In genomic region chr5:125179007-125179734, GRCm38 (mm10) we compare ENCODE assay signal across 7 mouse cellular contexts. TPM values are rescaled to one million over a fixed set of nuclear protein-coding genes. Genes with fewer than 3 reads are reported as not detected.
DNase-seq lines count a peak whose midpoint lies in the region; ATAC-seq and TF ChIP-seq lines count a peak whose summit lies in the region.

Ncor2 (minus strand) TSS chr5:125179219.

- peak within 1 kb of the TSS; percentile 77 for H3K27ac ChIP-seq in intestine, postnatal 0 days (ENCODE audit: low read depth, low read length)
- peak within 1 kb of the TSS; percentile 96 for H3K27ac ChIP-seq in limb, embryonic 10.5 days
- H3K27ac ChIP-seq in midbrain, embryonic 12.5 days (replicated peaks) = peak within 1 kb of the TSS; percentile 92

- no peaks in the 10 kb centered on the region for H3K4me1 ChIP-seq in intestine, postnatal 0 days (replicated peaks; ENCODE audit: control insufficient read depth, insufficient read depth, low read length)
- peaks cover 65% of the 10 kb centered on the region for H3K4me1 ChIP-seq in limb, embryonic 10.5 days
- H3K4me1 ChIP-seq in midbrain, embryonic 12.5 days = peaks cover 46% of the 10 kb centered on the region

- no peak for TF ChIP-seq CTCF in intestine, postnatal 0 days (IDR thresholded peaks at IDR 0.05; ENCODE audit: low read depth)

- H3K4me2 ChIP-seq in intestine, postnatal 0 days (replicated peaks; ENCODE audit: low read depth) = peak within 1 kb of the TSS; percentile 98
- peak within 1 kb of the TSS; percentile 95 for H3K4me2 ChIP-seq in midbrain, embryonic 12.5 days (replicated peaks)

- no peaks in the 10 kb centered on the region for H3K36me3 ChIP-seq in intestine, postnatal 0 days (ENCODE audit: control insufficient read depth, insufficient read depth)
- peaks cover 4% of the 10 kb centered on the region; the same call in 1 of the 2 replicates for H3K36me3 ChIP-seq in limb, embryonic 10.5 days
- H3K36me3 ChIP-seq in midbrain, embryonic 12.5 days = no peaks in the 10 kb centered on the region

- peak; percentile 91 for DNase-seq in adrenal gland, postnatal 14 days
- DNase-seq in embryo, embryonic 9.5 days (ENCODE audit: extremely low spot score) = peak; percentile 79
- DNase-seq in gonadal fat pad, adult 2 months (ENCODE audit: low read depth) = no peak
- peak; percentile 93 for DNase-seq in limb, embryonic 10.5 days (ENCODE audit: low spot score)
- DNase-seq in spleen, adult 12 weeks (ENCODE audit: low spot score) = peak; percentile 62

- H3K9me3 ChIP-seq in intestine, postnatal 0 days (ENCODE audit: control insufficient read depth) = no peaks in the 10 kb centered on the region
- no peaks in the 10 kb centered on the region for H3K9me3 ChIP-seq in limb, embryonic 10.5 days (replicated peaks)
- H3K9me3 ChIP-seq in midbrain, embryonic 12.5 days = no peaks in the 10 kb centered on the region

- WGBS in intestine, postnatal 0 days = 0% methylated on average over 66 of the region's 87 CpGs
- WGBS in limb, embryonic 10.5 days = 3% methylated on average over 84 of the region's 87 CpGs
- WGBS in midbrain, embryonic 12.5 days = 0% methylated on average over 52 of the region's 87 CpGs

- H3K27me3 ChIP-seq in intestine, postnatal 0 days (replicated peaks; ENCODE audit: control insufficient read depth, insufficient read depth, low read length) = no peaks in the 10 kb centered on the region
- 0 out of 2 replicates have a peak, but pooled peaks cover 9% of the 10 kb centered on the region for H3K27me3 ChIP-seq in limb, embryonic 10.5 days (ENCODE audit: low read depth, poor library complexity, severe bottlenecking)
- H3K27me3 ChIP-seq in midbrain, embryonic 12.5 days = peaks cover 30% of the 10 kb centered on the region

- H3K9ac ChIP-seq in intestine, postnatal 0 days (ENCODE audit: low read depth, low read length) = peak within 1 kb of the TSS; percentile 73
- peak within 1 kb of the TSS; percentile 93 for H3K9ac ChIP-seq in midbrain, embryonic 12.5 days (replicated peaks)

- peak within 1 kb of the TSS; percentile 73 for H3K4me3 ChIP-seq in intestine, postnatal 0 days (ENCODE audit: low read depth, low read length)
- H3K4me3 ChIP-seq in limb, embryonic 10.5 days = peak within 1 kb of the TSS; percentile 97
- peak within 1 kb of the TSS; percentile 90 for H3K4me3 ChIP-seq in midbrain, embryonic 12.5 days

- ATAC-seq in intestine, postnatal 0 days = peak; percentile 88
- ATAC-seq in midbrain, embryonic 12.5 days (ENCODE audit: low FRiP score, low read depth) = peak; percentile 69

RNA-seq across cellular contexts. Expression of gene Ncor2, which starts in this region (rescaled TPM):
- total RNA-seq in adrenal gland, postnatal 14 days (2021) = 165 and 192 TPM in 2 replicates
- polyA plus RNA-seq in gonadal fat pad, adult 2 months (2012; rRNA removed) = 31.3 and 74.2 TPM in 2 replicates
- polyA plus RNA-seq in intestine, postnatal 0 days (2015; fragmentation: Nextera tagmentation; extraction: Ambion mirVana) = 7.1 and 7.6 TPM in 2 replicates
- 22.4 and 26.8 TPM in 2 replicates for polyA plus RNA-seq in limb, embryonic 10.5 days (2016; fragmentation: Nextera tagmentation; extraction: Ambion mirVana)
- polyA plus RNA-seq in midbrain, embryonic 12.5 days (2016; fragmentation: Nextera tagmentation; extraction: Ambion mirVana) = 24.5 and 25.1 TPM in 2 replicates
